Mouse (Mus musculus): ENCODE measurements around the gene Lars2.

DNA sequence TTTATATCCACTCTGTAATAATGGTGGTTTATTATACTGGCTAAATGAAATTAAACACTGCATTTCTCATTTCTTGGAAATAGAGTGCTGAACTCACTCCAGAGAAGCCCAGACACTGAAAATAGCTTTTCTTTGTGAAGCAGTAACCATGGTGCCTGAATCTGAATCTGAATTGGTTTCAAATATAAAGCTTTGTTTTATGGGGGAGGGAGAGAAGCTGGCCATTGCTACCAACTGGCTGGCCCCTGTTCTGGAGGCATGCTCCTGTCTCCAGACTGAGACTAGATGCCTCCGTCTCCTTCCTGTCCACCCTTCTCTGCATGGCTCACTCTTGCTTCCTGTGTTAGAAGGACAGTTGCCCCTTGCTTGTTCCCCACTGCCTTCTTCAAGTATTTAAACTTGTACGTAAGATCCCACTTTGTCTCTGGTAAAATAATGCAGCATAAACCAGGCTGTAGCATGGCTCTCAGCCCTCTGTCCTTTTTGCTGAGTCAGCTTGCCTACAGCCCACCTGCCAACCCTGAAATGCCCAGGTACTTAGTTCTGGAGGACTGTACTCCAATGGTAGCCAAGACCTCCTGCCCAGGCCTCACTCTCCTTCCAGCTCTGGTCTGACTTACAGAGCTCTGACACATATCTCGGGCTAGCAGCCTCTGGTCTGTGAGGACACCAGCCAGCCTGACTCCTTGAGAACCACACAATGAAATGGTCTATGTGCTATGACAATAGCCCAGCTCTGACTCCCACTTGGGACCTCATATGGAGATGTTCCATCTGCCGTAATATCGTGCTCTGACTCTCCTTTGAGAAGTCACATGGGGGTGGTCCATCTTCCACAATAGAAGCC, 18.8 kb downstream of the Lars2 start:
- TF ChIP-seq HCFC1 (IDR thresholded peaks at IDR 0.05; ENCODE audit: borderline replicate concordance, insufficient read depth, low read length) (no peak), CHD2 (IDR thresholded peaks at IDR 0.05; ENCODE audit: low read depth, low read length) (no peak), MAFK (IDR thresholded peaks at IDR 0.05; ENCODE audit: insufficient read depth, low read depth, low read length) (peak; percentile 82)
